Mouse (Mus musculus) heart, embryonic 16.5 days (tissue): Measurements from ENCODE around the gene Nadk2. TPM values are rescaled to one million over a fixed set of nuclear protein-coding genes. Genes with fewer than 3 reads are reported as not detected.

Experiments used
- ATAC-seq: fragments of 200-750 bp; cut with Nextera tagmentation; replicated peaks from 2 replicates; pipeline ENCODE4 v1.8.0; 2017; ENCODE audit warnings: moderate number of reproducible peaks; ENCODE audit not compliant: insufficient read depth, low FRiP score; ENCODE audit errors: extremely low read depth
- H3K27ac ChIP-seq: fragments of 300-500 bp; sonication (generic); 2 replicates; pipeline ENCODE4 v1.5.1; 2014; ENCODE audit warnings: mild to moderate bottlenecking, low read length, control low read depth, moderate library complexity
- H3K27me3 ChIP-seq: fragments of 300-500 bp; sonication (generic); 2 replicates; pipeline ENCODE4 v1.6.1; 2014; ENCODE audit warnings: low read length, mixed read lengths; ENCODE audit not compliant: control insufficient read depth, insufficient read depth
- H3K36me3 ChIP-seq: fragments of 300-500 bp; sonication (generic); 2 replicates; pipeline ENCODE4 v1.6.1; 2014; ENCODE audit not compliant: control insufficient read depth, insufficient read depth
- H3K4me1 ChIP-seq: fragments of 300-500 bp; sonication (generic); 2 replicates; pipeline ENCODE4 v1.6.1; 2014; ENCODE audit warnings: low read length, mixed read lengths; ENCODE audit not compliant: control insufficient read depth, insufficient read depth
- H3K4me2 ChIP-seq: fragments of 300-500 bp; sonication (generic); 2 replicates; pipeline ENCODE4 v1.6.1; 2014; ENCODE audit warnings: low read depth, mild to moderate bottlenecking, control low read depth, low read length
- H3K4me3 ChIP-seq: fragments of 300-500 bp; sonication (generic); 2 replicates; pipeline ENCODE4 v1.5.1; 2014; ENCODE audit warnings: mild to moderate bottlenecking, control low read depth, low read length
- H3K9ac ChIP-seq: fragments of 300-500 bp; sonication (generic); 2 replicates; pipeline ENCODE4 v1.6.1; 2014; ENCODE audit warnings: low read length, control low read depth
- H3K9me3 ChIP-seq: fragments of 300-500 bp; sonication (generic); replicated peaks from 2 replicates; pipeline ENCODE4 v1.6.1; 2016; ENCODE audit warnings: low read length; ENCODE audit not compliant: control insufficient read depth
- WGBS: fragments of 180-500 bp; shearing (Covaris S2); extraction: QIAGEN DNeasy Blood & Tissue Kit; methylation state at CpG from one replicate; pipeline ENCODE4 v1.1.7; 2014; 5-methylcytosine and 5-hydroxymethylcytosine counted together
- polyA plus RNA-seq: library from polyadenylated mRNA; unstranded; fragments of >200 nt; fragmentation: Nextera tagmentation; extraction: Ambion mirVana; gene quantifications from 2 replicates; pipeline ENCODE4 v1.2.1, GENCODE M21; 2015

The Nadk2 gene
- polyA plus RNA-seq = 41.5 and 45.8 TPM in 2 replicates

DNA sequence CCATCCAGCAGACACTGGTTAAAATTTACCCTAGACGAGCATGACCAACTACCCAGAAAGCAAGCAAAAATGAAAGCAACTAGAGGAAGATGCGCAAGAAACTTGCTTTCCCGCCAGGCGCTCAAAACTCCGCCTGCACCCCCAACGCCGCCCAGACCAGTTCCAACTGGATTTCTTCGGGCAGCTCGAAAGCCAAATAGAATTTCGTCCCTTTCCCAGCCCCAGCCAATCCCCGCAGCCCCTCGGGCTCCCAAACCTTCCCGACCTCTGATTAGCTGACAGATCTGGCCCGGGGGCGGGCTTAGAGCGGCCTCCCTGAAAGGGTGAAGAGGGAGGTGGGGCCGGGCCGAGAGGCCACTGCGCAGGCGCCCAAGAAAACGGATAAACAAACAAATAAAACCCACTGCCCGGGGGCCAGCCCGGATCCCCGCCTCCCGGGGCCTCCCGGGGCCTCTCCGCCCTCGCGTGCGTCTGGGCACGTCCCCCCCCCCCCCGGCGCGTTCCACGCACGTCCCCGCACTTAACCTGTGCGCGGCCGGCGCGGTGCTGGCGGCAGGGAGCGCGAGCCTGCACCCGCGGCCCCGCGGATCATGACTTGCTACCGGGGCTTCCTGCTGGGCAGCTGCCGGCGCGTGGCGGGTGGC, at the start of gene Nadk2:
TSS of gene Nadk2 (plus strand) at position 349 of the 644 bp plus-strand sequence.
- ATAC-seq = peak; percentile 99
- peaks cover 35% of the 10 kb centered on the region for H3K4me1 ChIP-seq
- H3K27me3 ChIP-seq = no peaks in the 10 kb centered on the region
- H3K27ac ChIP-seq = peak within 1 kb of the TSS; percentile 98
- H3K36me3 ChIP-seq = no peaks in the 10 kb centered on the region
- peak within 1 kb of the TSS; percentile 91 for H3K4me2 ChIP-seq
- H3K4me3 ChIP-seq = peak within 1 kb of the TSS; percentile 97
- H3K9ac ChIP-seq = peak within 1 kb of the TSS; percentile 97
- no peaks in the 10 kb centered on the region for H3K9me3 ChIP-seq
- under 1% methylated on average over 52 of the region's 54 CpGs for WGBS

DNA sequence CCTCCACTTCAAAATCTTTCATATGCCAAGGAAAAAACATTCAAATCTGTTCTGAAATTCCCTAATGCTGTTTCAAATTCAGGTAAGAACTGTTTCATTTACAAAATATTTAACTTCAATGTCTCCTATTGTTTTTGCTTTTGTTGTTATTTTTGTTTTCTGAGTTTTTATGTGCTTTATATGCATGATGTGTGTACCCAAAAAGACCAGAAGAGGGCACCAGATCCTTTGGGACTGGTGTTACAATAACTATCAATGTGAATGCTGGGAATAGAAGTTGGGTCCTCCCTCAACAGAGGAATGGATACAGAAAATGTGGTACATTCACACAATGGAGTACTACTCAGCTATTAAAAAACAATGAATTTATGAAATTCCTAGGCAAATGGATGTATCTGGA, 15.4 kb upstream of the Nadk2 start:
- Histone ChIP-seq H3K4me2 (no peak overlapping the region), H3K27me3 (no peaks in the 10 kb centered on the region), H3K4me3 (no peak overlapping the region), H3K27ac (no peak overlapping the region), H3K36me3 (no peaks in the 10 kb centered on the region), H3K9me3 (no peaks in the 10 kb centered on the region), H3K9ac (no peak overlapping the region), H3K4me1 (no peaks in the 10 kb centered on the region)
- no peak for ATAC-seq

DNA sequence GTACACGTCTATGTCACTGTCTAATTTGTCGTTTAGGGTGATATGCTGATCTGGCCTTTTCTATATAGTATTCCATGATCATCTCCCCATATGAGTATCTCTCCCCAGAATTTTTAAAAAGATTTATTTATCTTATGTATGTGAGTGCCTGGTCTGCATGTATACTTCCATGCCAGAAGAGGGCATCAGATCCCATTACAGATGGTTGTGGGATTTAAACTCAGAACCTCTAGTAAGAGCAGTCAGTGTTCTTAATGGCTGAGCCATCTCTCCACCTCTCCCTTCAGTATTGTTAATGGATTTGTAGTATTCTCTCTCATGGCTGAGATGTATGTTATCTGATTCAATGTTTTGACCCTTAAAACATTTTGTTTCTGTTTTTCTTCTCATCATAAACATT, 11.2 kb upstream of the Nadk2 start:
- no peaks in the 10 kb centered on the region for H3K27me3 ChIP-seq
- no peak overlapping the region for H3K9ac ChIP-seq
- H3K36me3 ChIP-seq = no peaks in the 10 kb centered on the region
- no peak overlapping the region for H3K4me3 ChIP-seq
- H3K27ac ChIP-seq = no peak overlapping the region
- H3K4me2 ChIP-seq = no peak overlapping the region
- 78% methylated on average over 2 of the region's 2 CpGs for WGBS
- no peaks in the 10 kb centered on the region for H3K9me3 ChIP-seq
- no peak for ATAC-seq
- no peaks in the 10 kb centered on the region for H3K4me1 ChIP-seq

DNA sequence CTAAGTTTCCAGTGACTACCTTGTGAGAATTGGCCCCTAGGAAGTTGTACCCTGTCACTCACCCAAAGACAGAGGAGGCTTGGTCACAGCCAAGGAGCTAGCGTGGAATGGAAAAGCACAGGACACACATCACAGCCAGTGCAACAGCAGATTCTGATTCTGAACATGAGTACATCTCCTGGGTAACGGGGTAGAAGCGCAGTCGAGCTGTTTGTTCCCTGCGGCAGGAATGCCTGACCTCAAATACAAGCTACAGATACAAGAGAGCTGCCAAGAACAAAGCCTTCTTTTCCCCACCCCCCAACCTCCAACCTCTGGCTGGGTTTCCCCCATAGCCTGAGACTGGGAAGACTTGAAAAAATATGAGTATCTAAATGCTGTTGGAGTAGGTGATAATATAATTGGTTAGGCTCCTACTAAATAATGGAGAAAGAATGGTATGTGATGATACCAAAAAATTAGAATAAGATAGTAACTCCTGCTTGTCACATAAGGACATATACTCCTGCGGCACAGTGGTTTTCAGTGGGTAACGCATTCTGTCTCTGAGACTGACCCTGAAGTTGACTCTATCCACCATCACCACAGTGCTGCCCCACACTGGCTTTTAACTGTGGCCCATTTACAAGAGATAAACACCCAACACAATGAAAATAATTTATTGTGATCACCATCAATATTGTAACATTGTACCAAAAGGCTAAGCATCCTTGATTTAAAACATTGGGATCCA, 9.7 kb upstream of the Nadk2 start:
- Histone ChIP-seq H3K36me3 (no peaks in the 10 kb centered on the region), H3K27ac (no peak overlapping the region), H3K9me3 (no peaks in the 10 kb centered on the region), H3K27me3 (no peaks in the 10 kb centered on the region), H3K4me1 (no peaks in the 10 kb centered on the region), H3K4me2 (no peak overlapping the region), H3K4me3 (no peak overlapping the region), H3K9ac (no peak overlapping the region)
- no peak for ATAC-seq
- WGBS = 60% methylated on average over 7 of the region's 7 CpGs

DNA sequence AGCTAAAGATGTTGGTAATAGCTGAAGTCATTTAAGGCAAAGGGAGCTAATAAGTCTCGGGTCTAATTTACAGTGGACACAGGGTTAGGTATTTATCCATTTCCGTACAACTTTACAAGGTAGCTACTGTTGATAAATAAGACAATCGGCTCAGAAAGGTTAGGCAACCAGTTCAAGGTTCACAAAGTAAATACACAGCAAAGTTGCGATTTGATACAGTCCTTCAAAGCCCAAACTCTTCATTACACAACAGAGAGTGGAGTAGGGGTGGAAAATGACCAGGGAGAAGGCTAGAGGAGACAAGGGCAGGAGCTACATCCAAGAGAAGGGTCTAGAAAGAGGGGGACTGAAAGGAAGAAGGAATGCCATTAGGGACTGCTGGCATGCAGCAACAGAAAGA, 2.2 kb upstream of the Nadk2 start:
- Histone ChIP-seq H3K4me2 (no peak overlapping the region), H3K9ac (no peak overlapping the region), H3K27ac (no peak overlapping the region), H3K27me3 (no peaks in the 10 kb centered on the region), H3K9me3 (no peaks in the 10 kb centered on the region), H3K4me3 (no peak overlapping the region), H3K36me3 (no peaks in the 10 kb centered on the region), H3K4me1 (peaks cover 15% of the 10 kb centered on the region)
- ATAC-seq = no peak
- 80% methylated on average over 4 of the region's 4 CpGs for WGBS

DNA sequence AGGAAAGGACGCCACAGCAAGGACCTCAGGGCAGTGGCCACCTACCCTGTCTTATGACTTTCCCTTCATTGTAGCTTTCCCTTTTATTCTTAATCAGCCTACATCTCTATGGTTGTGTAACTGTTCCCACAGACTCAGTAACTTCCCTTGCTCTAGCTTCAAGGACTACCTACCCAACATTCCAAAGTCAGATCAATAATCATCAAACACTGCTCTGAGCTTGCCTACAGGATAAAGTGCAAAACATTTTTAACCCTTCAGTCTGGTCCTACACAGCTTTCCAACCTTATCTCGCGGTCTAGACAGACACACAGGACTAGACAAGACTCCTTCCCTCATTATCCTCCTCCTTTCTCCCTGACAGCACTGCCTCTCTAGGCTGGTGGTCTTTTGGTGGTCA, 707 bp upstream of the Nadk2 start:
- no peak for ATAC-seq
- WGBS = 0% methylated on average over 3 of the region's 3 CpGs

DNA sequence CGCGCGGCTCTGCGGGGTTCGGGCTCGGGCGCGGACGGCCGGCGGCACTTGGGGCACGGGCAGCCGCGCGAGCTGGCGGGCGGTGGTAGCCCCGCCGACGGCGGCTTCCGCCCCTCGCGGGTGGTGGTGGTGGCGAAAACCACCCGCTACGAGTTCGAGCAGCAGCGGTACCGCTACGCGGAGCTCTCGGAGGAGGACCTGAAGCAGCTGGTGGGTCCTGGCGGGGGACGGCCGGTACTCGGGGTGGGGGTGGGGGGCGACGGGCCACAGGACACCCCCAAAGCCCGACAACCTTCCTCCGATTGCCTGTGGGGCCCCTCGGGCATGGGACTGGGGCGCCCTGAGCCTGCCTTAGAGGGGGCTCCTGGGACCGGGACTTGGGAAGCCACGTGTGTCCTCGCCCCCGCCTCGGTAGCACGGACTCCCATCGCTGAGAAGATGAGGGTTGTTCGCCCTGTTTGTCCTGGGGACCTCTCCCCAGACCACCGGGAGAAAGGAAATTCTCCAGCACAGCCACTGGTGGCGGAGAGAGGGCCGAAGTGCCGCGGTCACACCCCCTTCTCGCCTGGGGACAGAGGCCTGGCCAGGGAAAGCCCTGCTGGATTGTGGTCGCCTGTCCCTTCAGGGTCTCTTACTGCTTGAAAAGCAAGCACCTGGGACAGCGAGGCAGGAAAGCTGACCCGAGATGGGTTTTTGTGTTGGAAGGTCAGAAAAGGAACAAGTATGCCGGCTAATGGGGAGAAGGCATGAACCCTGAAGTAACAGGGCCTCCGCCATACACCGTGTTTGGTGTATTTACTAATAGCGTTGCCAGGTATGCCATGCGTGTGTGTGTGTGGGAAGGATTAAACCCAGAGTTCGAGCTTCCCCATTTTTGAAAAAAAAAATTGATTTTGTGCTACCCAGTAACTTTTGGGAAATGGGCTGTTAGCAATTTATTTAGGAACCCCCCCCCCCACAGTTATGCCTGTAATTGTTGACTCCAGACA, 790 bp downstream of the Nadk2 start:
- peak; percentile 6 for ATAC-seq
- Histone ChIP-seq H3K4me3 (peak overlapping the region; percentile 97), H3K4me2 (peak overlapping the region; percentile 71), H3K27ac (peak overlapping the region; percentile 98), H3K36me3 (no peaks in the 10 kb centered on the region), H3K9me3 (no peaks in the 10 kb centered on the region), H3K9ac (peak overlapping the region; percentile 97), H3K4me1 (peaks cover 42% of the 10 kb centered on the region), H3K27me3 (no peaks in the 10 kb centered on the region)
- under 1% methylated on average over 66 of the region's 66 CpGs for WGBS

More for the DNA sequence above, 707 bp upstream of the Nadk2 start:
- H3K9me3 ChIP-seq = no peaks in the 10 kb centered on the region
- H3K4me2 ChIP-seq = peak overlapping the region; percentile 91
- peaks cover 29% of the 10 kb centered on the region for H3K4me1 ChIP-seq
- peak overlapping the region; percentile 97 for H3K4me3 ChIP-seq
- no peaks in the 10 kb centered on the region for H3K27me3 ChIP-seq
- peak overlapping the region; percentile 83 for H3K9ac ChIP-seq
- no peaks in the 10 kb centered on the region for H3K36me3 ChIP-seq
- H3K27ac ChIP-seq = peak overlapping the region; percentile 86

DNA sequence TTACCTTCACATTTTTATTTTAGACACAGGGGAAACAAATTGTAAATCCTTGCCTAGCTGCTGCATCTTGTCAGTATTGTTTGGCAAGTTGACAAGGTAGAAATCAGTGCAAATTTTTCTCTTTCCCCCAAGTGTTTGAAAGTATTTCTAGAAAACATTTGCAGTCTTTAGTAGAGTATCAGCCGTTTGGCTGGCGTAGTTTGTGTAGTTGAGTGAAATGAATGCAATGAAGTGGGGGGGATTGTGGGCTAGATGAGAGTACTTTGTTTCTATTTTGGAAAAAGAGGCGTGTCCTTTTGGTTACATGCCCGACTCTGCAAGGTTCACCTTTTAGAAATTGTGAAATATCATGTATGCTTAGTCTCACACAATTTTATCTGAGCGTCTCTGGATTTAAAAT, 1.6 kb downstream of the Nadk2 start:
- Histone ChIP-seq H3K9ac (peak overlapping the region; percentile 97), H3K4me1 (peaks cover 48% of the 10 kb centered on the region), H3K27me3 (no peaks in the 10 kb centered on the region), H3K36me3 (no peaks in the 10 kb centered on the region), H3K27ac (peak overlapping the region; percentile 98), H3K9me3 (no peaks in the 10 kb centered on the region), H3K4me2 (peak overlapping the region; percentile 71), H3K4me3 (peak overlapping the region; percentile 97)
- ATAC-seq = no peak
- WGBS = 12% methylated on average over 5 of the region's 5 CpGs
